Mouse (Mus musculus): Measurements from ENCODE around the gene L1td1.

- TF ChIP-seq GATA1 (IDR thresholded peaks at IDR 0.05; ENCODE audit: borderline replicate concordance, low read length), result no peak
- TF ChIP-seq CTCF (IDR thresholded peaks at IDR 0.05; ENCODE audit: low read depth, low read length), result no peak
- no peak for TF ChIP-seq POLR2AphosphoS5 (IDR thresholded peaks at IDR 0.05; ENCODE audit: insufficient replicate concordance, low read depth, low read length)
- no peak for TF ChIP-seq TAL1 (conservative IDR thresholded peaks at IDR 0.05; ENCODE audit: low read depth, low read length)
Measured at GRCm38 (mm10) chr4:98776721-98777427, 50.3 kb downstream of the L1td1 start.
